Mouse (Mus musculus): ENCODE measurements around the gene Hk1. TPM values are rescaled to one million over a fixed set of nuclear protein-coding genes. Genes with fewer than 3 reads are reported as not detected.

The Hk1 gene
- polyA plus RNA-seq, 1 experiment, result 60.9 TPM

GRCm38 (mm10) chr10:62380936-62381335, 1.2 kb upstream of the Hk1 start:
- Histone ChIP-seq H3K4me3 (ENCODE audit: insufficient read depth, low read depth, low read length) (no peak overlapping the region), H3K36me3 (ENCODE audit: control insufficient read depth, insufficient read depth, low read length) (no peaks in the 10 kb centered on the region), H3K4me1 (ENCODE audit: control insufficient read depth, insufficient read depth, low read length) (no peaks in the 10 kb centered on the region), H3K27me3 (replicated peaks; ENCODE audit: control insufficient read depth, insufficient read depth, low read length) (no peaks in the 10 kb centered on the region), H3K27ac (ENCODE audit: insufficient read depth, low read depth, low read length) (no peak overlapping the region)
- no peak for DNase-seq
- no peak for TF ChIP-seq POLR2A (IDR thresholded peaks at IDR 0.05; ENCODE audit: low read depth, low read length)

GRCm38 (mm10) chr10:62358827-62359226, 20.9 kb downstream of the Hk1 start:
- WGBS, result 91% methylated on average over 7 of the region's 7 CpGs
- H3K36me3 ChIP-seq (ENCODE audit: control insufficient read depth, insufficient read depth, low read length), result no peaks in the 10 kb centered on the region
- no peak overlapping the region for H3K4me3 ChIP-seq (ENCODE audit: insufficient read depth, low read depth, low read length)
- no peaks in the 10 kb centered on the region for H3K27me3 ChIP-seq (replicated peaks; ENCODE audit: control insufficient read depth, insufficient read depth, low read length)
- no peak for TF ChIP-seq POLR2A (IDR thresholded peaks at IDR 0.05; ENCODE audit: low read depth, low read length)
- peak; percentile 20; the same call in 1 of the 2 replicates for TF ChIP-seq CTCF (conservative IDR thresholded peaks at IDR 0.05; ENCODE audit: insufficient read depth, insufficient read length, low read depth, low read length)
- no peak for DNase-seq
- H3K4me1 ChIP-seq (ENCODE audit: control insufficient read depth, insufficient read depth, low read length), result no peaks in the 10 kb centered on the region
- no peak overlapping the region for H3K27ac ChIP-seq (ENCODE audit: insufficient read depth, low read depth, low read length)

GRCm38 (mm10) chr10:62356105-62356730, 23.5 kb downstream of the Hk1 start:
- no peak overlapping the region for H3K4me3 ChIP-seq (ENCODE audit: insufficient read depth, low read depth, low read length)
- H3K36me3 ChIP-seq (ENCODE audit: control insufficient read depth, insufficient read depth, low read length), result no peaks in the 10 kb centered on the region
- 76% methylated on average over 17 of the region's 17 CpGs for WGBS
- no peaks in the 10 kb centered on the region for H3K4me1 ChIP-seq (ENCODE audit: control insufficient read depth, insufficient read depth, low read length)
- TF ChIP-seq POLR2A (IDR thresholded peaks at IDR 0.05; ENCODE audit: low read depth, low read length) (no peak), CTCF (conservative IDR thresholded peaks at IDR 0.05; ENCODE audit: insufficient read depth, insufficient read length, low read depth, low read length) (no peak)
- H3K27me3 ChIP-seq (replicated peaks; ENCODE audit: control insufficient read depth, insufficient read depth, low read length), result no peaks in the 10 kb centered on the region; the same call in 1 of the 2 replicates
- no peak overlapping the region for H3K27ac ChIP-seq (ENCODE audit: insufficient read depth, low read depth, low read length)
- DNase-seq, result no peak

GRCm38 (mm10) chr10:62345147-62345546, 34.6 kb downstream of the Hk1 start:
- Histone ChIP-seq H3K36me3 (ENCODE audit: control insufficient read depth, insufficient read depth, low read length) (no peaks in the 10 kb centered on the region), H3K27me3 (replicated peaks; ENCODE audit: control insufficient read depth, insufficient read depth, low read length) (no peaks in the 10 kb centered on the region), H3K27ac (ENCODE audit: insufficient read depth, low read depth, low read length) (no peak overlapping the region), H3K4me1 (ENCODE audit: control insufficient read depth, insufficient read depth, low read length) (no peaks in the 10 kb centered on the region; the same call in 1 of the 2 replicates), H3K4me3 (ENCODE audit: insufficient read depth, low read depth, low read length) (no peak overlapping the region)
- no peak for TF ChIP-seq POLR2A (IDR thresholded peaks at IDR 0.05; ENCODE audit: low read depth, low read length)
- TF ChIP-seq CTCF (conservative IDR thresholded peaks at IDR 0.05; ENCODE audit: insufficient read depth, insufficient read length, low read depth, low read length), result no peak
- 73% methylated on average over 5 of the region's 5 CpGs for WGBS
- no peak for DNase-seq

GRCm38 (mm10) chr10:62344004-62344752, 35.5 kb downstream of the Hk1 start:
- no peaks in the 10 kb centered on the region for H3K27me3 ChIP-seq (replicated peaks; ENCODE audit: control insufficient read depth, insufficient read depth, low read length)
- DNase-seq, result no peak
- H3K4me1 ChIP-seq (ENCODE audit: control insufficient read depth, insufficient read depth, low read length), result no peaks in the 10 kb centered on the region; the same call in 1 of the 2 replicates
- TF ChIP-seq CTCF (conservative IDR thresholded peaks at IDR 0.05; ENCODE audit: insufficient read depth, insufficient read length, low read depth, low read length), result no peak
- no peak for TF ChIP-seq POLR2A (IDR thresholded peaks at IDR 0.05; ENCODE audit: low read depth, low read length)
- WGBS, result 72% methylated on average over 9 of the region's 9 CpGs
- H3K36me3 ChIP-seq (ENCODE audit: control insufficient read depth, insufficient read depth, low read length), result no peaks in the 10 kb centered on the region
- H3K4me3 ChIP-seq (ENCODE audit: insufficient read depth, low read depth, low read length), result no peak overlapping the region
- H3K27ac ChIP-seq (ENCODE audit: insufficient read depth, low read depth, low read length), result no peak overlapping the region

DNA sequence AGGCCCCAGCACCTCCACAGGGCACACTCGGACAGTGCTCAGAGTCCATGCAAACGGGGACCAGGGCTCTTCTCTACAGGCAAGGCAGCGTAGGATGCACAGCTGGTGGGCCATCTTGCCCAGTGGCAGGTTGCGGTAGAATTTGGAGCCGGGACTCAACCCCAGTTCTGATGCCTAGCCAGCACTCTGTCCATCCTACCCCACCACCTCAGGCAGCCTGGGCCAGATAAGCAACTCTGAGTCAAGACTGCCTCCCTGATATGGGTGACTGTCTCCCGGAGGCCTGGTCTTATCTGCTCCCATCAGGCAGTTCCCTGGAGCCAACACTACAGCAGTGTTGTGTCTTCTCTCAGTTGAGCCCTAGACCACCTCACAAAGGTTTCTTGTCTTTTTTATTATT, 37.2 kb downstream of the Hk1 start:
- Histone ChIP-seq H3K27ac (ENCODE audit: insufficient read depth, low read depth, low read length) (no peak overlapping the region), H3K4me1 (ENCODE audit: control insufficient read depth, insufficient read depth, low read length) (no peaks in the 10 kb centered on the region; the same call in 1 of the 2 replicates), H3K36me3 (ENCODE audit: control insufficient read depth, insufficient read depth, low read length) (no peaks in the 10 kb centered on the region), H3K4me3 (ENCODE audit: insufficient read depth, low read depth, low read length) (no peak overlapping the region), H3K27me3 (replicated peaks; ENCODE audit: control insufficient read depth, insufficient read depth, low read length) (no peaks in the 10 kb centered on the region)
- 92% methylated on average over 6 of the region's 6 CpGs for WGBS
- no peak for TF ChIP-seq CTCF (conservative IDR thresholded peaks at IDR 0.05; ENCODE audit: insufficient read depth, insufficient read length, low read depth, low read length)
- no peak for TF ChIP-seq POLR2A (IDR thresholded peaks at IDR 0.05; ENCODE audit: low read depth, low read length)
- DNase-seq, result no peak

DNA sequence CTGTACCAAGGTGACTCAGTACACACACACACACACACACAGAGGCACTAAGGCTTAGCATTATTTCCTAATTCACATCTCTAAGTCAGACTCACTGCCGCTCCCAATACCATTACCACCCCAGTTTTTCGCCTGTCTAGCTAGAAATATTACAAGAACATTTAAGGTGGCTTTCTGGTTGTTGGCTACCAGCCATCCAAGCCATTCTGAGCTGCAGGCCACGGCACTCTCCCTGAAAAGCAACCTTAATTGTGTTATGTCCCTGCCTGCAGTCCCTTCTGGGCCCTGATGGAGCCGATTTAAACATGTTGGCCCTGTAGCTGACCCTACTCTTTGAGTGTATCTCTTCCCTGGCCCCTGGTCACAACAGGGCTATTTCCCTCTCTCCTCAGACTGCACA, 37.8 kb downstream of the Hk1 start:
- WGBS, result 73% methylated on average over 4 of the region's 4 CpGs
- no peak for DNase-seq

More for the DNA sequence above, 37.8 kb downstream of the Hk1 start:
- no peaks in the 10 kb centered on the region for H3K27me3 ChIP-seq (replicated peaks; ENCODE audit: control insufficient read depth, insufficient read depth, low read length)
- no peaks in the 10 kb centered on the region for H3K36me3 ChIP-seq (ENCODE audit: control insufficient read depth, insufficient read depth, low read length)
- no peak for TF ChIP-seq POLR2A (IDR thresholded peaks at IDR 0.05; ENCODE audit: low read depth, low read length)
- TF ChIP-seq CTCF (conservative IDR thresholded peaks at IDR 0.05; ENCODE audit: insufficient read depth, insufficient read length, low read depth, low read length), result no peak
- no peaks in the 10 kb centered on the region; the same call in 1 of the 2 replicates for H3K4me1 ChIP-seq (ENCODE audit: control insufficient read depth, insufficient read depth, low read length)
- no peak overlapping the region for H3K27ac ChIP-seq (ENCODE audit: insufficient read depth, low read depth, low read length)
- no peak overlapping the region for H3K4me3 ChIP-seq (ENCODE audit: insufficient read depth, low read depth, low read length)

Measured in kidney, adult 2 months (tissue).